Mouse (Mus musculus) heart, embryonic 16.5 days (tissue): ENCODE results near the gene Zfp36l1. TPM values are rescaled to one million over a fixed set of nuclear protein-coding genes. Genes with fewer than 3 reads are reported as not detected.

Experiments used
- ATAC-seq: fragments of 200-750 bp; cut with Nextera tagmentation; replicated peaks from 2 replicates; pipeline ENCODE4 v1.8.0; 2017; ENCODE audit warnings: moderate number of reproducible peaks; ENCODE audit not compliant: insufficient read depth, low FRiP score; ENCODE audit errors: extremely low read depth
- H3K27ac ChIP-seq: fragments of 300-500 bp; sonication (generic); 2 replicates; pipeline ENCODE4 v1.5.1; 2014; ENCODE audit warnings: mild to moderate bottlenecking, low read length, control low read depth, moderate library complexity
- H3K27me3 ChIP-seq: fragments of 300-500 bp; sonication (generic); 2 replicates; pipeline ENCODE4 v1.6.1; 2014; ENCODE audit warnings: low read length, mixed read lengths; ENCODE audit not compliant: control insufficient read depth, insufficient read depth
- H3K36me3 ChIP-seq: fragments of 300-500 bp; sonication (generic); 2 replicates; pipeline ENCODE4 v1.6.1; 2014; ENCODE audit not compliant: control insufficient read depth, insufficient read depth
- H3K4me1 ChIP-seq: fragments of 300-500 bp; sonication (generic); 2 replicates; pipeline ENCODE4 v1.6.1; 2014; ENCODE audit warnings: low read length, mixed read lengths; ENCODE audit not compliant: control insufficient read depth, insufficient read depth
- H3K4me2 ChIP-seq: fragments of 300-500 bp; sonication (generic); 2 replicates; pipeline ENCODE4 v1.6.1; 2014; ENCODE audit warnings: low read depth, mild to moderate bottlenecking, control low read depth, low read length
- H3K4me3 ChIP-seq: fragments of 300-500 bp; sonication (generic); 2 replicates; pipeline ENCODE4 v1.5.1; 2014; ENCODE audit warnings: mild to moderate bottlenecking, control low read depth, low read length
- H3K9ac ChIP-seq: fragments of 300-500 bp; sonication (generic); 2 replicates; pipeline ENCODE4 v1.6.1; 2014; ENCODE audit warnings: low read length, control low read depth
- H3K9me3 ChIP-seq: fragments of 300-500 bp; sonication (generic); replicated peaks from 2 replicates; pipeline ENCODE4 v1.6.1; 2016; ENCODE audit warnings: low read length; ENCODE audit not compliant: control insufficient read depth
- WGBS: fragments of 180-500 bp; shearing (Covaris S2); extraction: QIAGEN DNeasy Blood & Tissue Kit; methylation state at CpG from one replicate; pipeline ENCODE4 v1.1.7; 2014; 5-methylcytosine and 5-hydroxymethylcytosine counted together
- polyA plus RNA-seq: library from polyadenylated mRNA; unstranded; fragments of >200 nt; fragmentation: Nextera tagmentation; extraction: Ambion mirVana; gene quantifications from 2 replicates; pipeline ENCODE4 v1.2.1, GENCODE M21; 2015

The Zfp36l1 gene
- polyA plus RNA-seq, 1 experiment from 2014 or later: 85.5 TPM

GRCm38 (mm10) chr12:80088143-80088542 is 24.7 kb downstream of the Zfp36l1 start:
- no peak for ATAC-seq
- Histone ChIP-seq H3K4me1 (peaks cover 34% of the 10 kb centered on the region), H3K27ac (no peak overlapping the region), H3K36me3 (no peaks in the 10 kb centered on the region), H3K4me3 (no peak overlapping the region), H3K4me2 (no peak overlapping the region), H3K9ac (no peak overlapping the region), H3K9me3 (no peaks in the 10 kb centered on the region), H3K27me3 (no peaks in the 10 kb centered on the region)
- 78% methylated on average over 4 of the region's 4 CpGs for WGBS

- Histone ChIP-seq H3K27ac (peak overlapping the region; percentile 87), H3K4me1 (peaks cover 28% of the 10 kb centered on the region), H3K9me3 (no peaks in the 10 kb centered on the region), H3K27me3 (no peaks in the 10 kb centered on the region), H3K4me3 (no peak overlapping the region), H3K9ac (peak overlapping the region; percentile 42; the same call in 1 of the 2 replicates), H3K36me3 (no peaks in the 10 kb centered on the region), H3K4me2 (0 out of 2 replicates have a peak overlapping the region, but pooled peaks have one; percentile 11)
- ATAC-seq: peak; percentile 67
- WGBS: 30% methylated on average over 7 of the region's 7 CpGs
Measured at GRCm38 (mm10) chr12:80084446-80085112, 28.2 kb downstream of the Zfp36l1 start.

- 8% methylated on average over 3 of the region's 3 CpGs for WGBS
- peaks cover 28% of the 10 kb centered on the region for H3K4me1 ChIP-seq
- no peaks in the 10 kb centered on the region for H3K9me3 ChIP-seq
- peak overlapping the region; percentile 87 for H3K27ac ChIP-seq
- H3K4me3 ChIP-seq: no peak overlapping the region
- H3K9ac ChIP-seq: peak overlapping the region; percentile 16; the same call in 1 of the 2 replicates
- ATAC-seq: peak; percentile 92
- no peaks in the 10 kb centered on the region for H3K36me3 ChIP-seq
- no peaks in the 10 kb centered on the region for H3K27me3 ChIP-seq
- H3K4me2 ChIP-seq: no peak overlapping the region
Measured at GRCm38 (mm10) chr12:80083937-80084336, 28.9 kb downstream of the Zfp36l1 start.

- Histone ChIP-seq H3K9me3 (no peaks in the 10 kb centered on the region), H3K9ac (peak overlapping the region; percentile 16; the same call in 1 of the 2 replicates), H3K4me1 (peaks cover 28% of the 10 kb centered on the region), H3K4me2 (no peak overlapping the region), H3K36me3 (no peaks in the 10 kb centered on the region), H3K27me3 (no peaks in the 10 kb centered on the region), H3K4me3 (no peak overlapping the region), H3K27ac (peak overlapping the region; percentile 87)
- 43% methylated on average over 7 of the region's 7 CpGs for WGBS
- ATAC-seq: no peak
Measured at GRCm38 (mm10) chr12:80083133-80083821, 29.5 kb downstream of the Zfp36l1 start.

GRCm38 (mm10) chr12:80082730-80083129 is 30.1 kb downstream of the Zfp36l1 start:
- H3K9ac ChIP-seq: no peak overlapping the region
- H3K27me3 ChIP-seq: no peaks in the 10 kb centered on the region
- H3K36me3 ChIP-seq: no peaks in the 10 kb centered on the region
- H3K4me2 ChIP-seq: no peak overlapping the region
- peaks cover 28% of the 10 kb centered on the region for H3K4me1 ChIP-seq
- peak overlapping the region; percentile 87 for H3K27ac ChIP-seq
- ATAC-seq: no peak
- no peak overlapping the region for H3K4me3 ChIP-seq
- 89% methylated on average over 4 of the region's 4 CpGs for WGBS
- H3K9me3 ChIP-seq: no peaks in the 10 kb centered on the region

- ATAC-seq: no peak
- Histone ChIP-seq H3K36me3 (no peaks in the 10 kb centered on the region), H3K4me2 (no peak overlapping the region), H3K4me1 (peaks cover 28% of the 10 kb centered on the region), H3K9me3 (no peaks in the 10 kb centered on the region), H3K4me3 (no peak overlapping the region), H3K27me3 (no peaks in the 10 kb centered on the region), H3K9ac (no peak overlapping the region), H3K27ac (no peak overlapping the region)
- 90% methylated on average over 2 of the region's 2 CpGs for WGBS
Measured at GRCm38 (mm10) chr12:80081440-80081839, 31.4 kb downstream of the Zfp36l1 start.

- 80% methylated on average over 4 of the region's 4 CpGs for WGBS
- no peak overlapping the region for H3K4me2 ChIP-seq
- no peak for ATAC-seq
- H3K4me3 ChIP-seq: no peak overlapping the region
- no peaks in the 10 kb centered on the region for H3K27me3 ChIP-seq
- peaks cover 22% of the 10 kb centered on the region for H3K4me1 ChIP-seq
- H3K9me3 ChIP-seq: no peaks in the 10 kb centered on the region
- H3K9ac ChIP-seq: no peak overlapping the region
- no peak overlapping the region for H3K27ac ChIP-seq
- no peaks in the 10 kb centered on the region for H3K36me3 ChIP-seq
Measured at GRCm38 (mm10) chr12:80079937-80080336, 32.9 kb downstream of the Zfp36l1 start.

GRCm38 (mm10) chr12:80074331-80074730 is 38.5 kb downstream of the Zfp36l1 start:
- no peak overlapping the region for H3K4me2 ChIP-seq
- H3K4me3 ChIP-seq: no peak overlapping the region
- no peak for ATAC-seq
- H3K9me3 ChIP-seq: no peaks in the 10 kb centered on the region
- no peaks in the 10 kb centered on the region for H3K27me3 ChIP-seq
- H3K36me3 ChIP-seq: no peaks in the 10 kb centered on the region
- H3K4me1 ChIP-seq: no peaks in the 10 kb centered on the region
- H3K27ac ChIP-seq: no peak overlapping the region
- no peak overlapping the region for H3K9ac ChIP-seq
- 60% methylated on average over 2 of the region's 2 CpGs for WGBS

GRCm38 (mm10) chr12:80070534-80071287 is 42.1 kb downstream of the Zfp36l1 start:
- H3K9me3 ChIP-seq: no peaks in the 10 kb centered on the region
- H3K27ac ChIP-seq: no peak overlapping the region
- H3K27me3 ChIP-seq: no peaks in the 10 kb centered on the region
- no peak overlapping the region for H3K4me2 ChIP-seq
- no peak for ATAC-seq
- H3K9ac ChIP-seq: no peak overlapping the region
- WGBS: 71% methylated on average over 8 of the region's 8 CpGs
- no peaks in the 10 kb centered on the region for H3K36me3 ChIP-seq
- no peaks in the 10 kb centered on the region for H3K4me1 ChIP-seq
- no peak overlapping the region for H3K4me3 ChIP-seq
